Mouse (Mus musculus) Patski (cell line): ENCODE measurements at regions not wholly inside any gene's neighbourhood (a gene's known extent, or its start where the extent isn't known, plus 50 kb on each side); places are given as distances from the start of the nearest gene placed in this dataset.

ENCODE experiments used
- ATAC-seq: fragments of 100-300 bp; one replicate; pipeline ENCODE4 v1.8.0; 2021
- CTCF ChIA-PET: fragments of 350-600 bp; sonication (Branson Sonifier 250); formaldehyde crosslinking; loops from one replicate; lab custom pipeline; 2022; ENCODE audit warnings: inconsistent platforms; lab: Charles Lee
- POLR2A ChIA-PET: fragments of 350-600 bp; sonication (Branson Sonifier 250); formaldehyde crosslinking; loops from one replicate; lab custom pipeline; 2022; ENCODE audit warnings: antibody characterized with exemption, inconsistent platforms; lab: Charles Lee
- DNase-seq: peaks from one replicate; pipeline ENCODE4 v3.0.0-alpha.2; 2011; ENCODE audit warnings: low read depth, low spot score
- H3K27me3 ChIP-seq: fragments of 371-371 bp; one replicate; pipeline ENCODE4 v1.5.1; 2021
- CTCF ChIP-seq: fragments of 100-300 bp; IDR thresholded peaks from one replicate; pipeline ENCODE4 v1.5.1; 2021
- in situ Hi-C: fragments of 300-500 bp; cut with MboI; formaldehyde crosslinking; loops from 3 replicates; pipeline ENCODE4 v1.11.1; 2018; ENCODE audit warnings: low pct_unique_long_range_greater_than_20kb, mixed read lengths

DNA sequence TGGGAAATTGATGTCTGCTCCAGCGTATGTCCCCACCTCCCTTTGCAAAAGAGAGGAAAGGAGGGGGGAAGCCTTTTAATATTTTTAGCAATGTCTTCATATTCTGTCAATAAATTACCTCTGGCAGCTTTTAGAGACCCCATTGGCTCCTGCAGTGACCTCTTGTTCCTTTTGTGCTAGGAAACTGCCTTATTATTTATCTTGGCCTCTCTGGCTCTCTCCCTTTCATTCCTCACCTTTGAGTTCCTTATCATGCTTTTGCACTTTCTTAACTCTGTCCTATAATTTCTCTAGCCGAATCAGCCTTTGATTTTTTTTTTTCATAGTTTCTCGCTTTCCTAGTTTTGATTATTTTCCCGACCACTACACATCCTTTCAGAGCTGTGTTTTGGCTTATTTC is 548.7 kb downstream of the Bnc2 start:
- in situ Hi-C loops = no loop called here
- no peak for ATAC-seq
- ChIA-PET CTCF (no interaction called here), POLR2A (interaction anchor here (0.5 kb wide), 1 partner anchor 641 kb away, joined by 3 read pairs; no protein-coding TSS in a partner anchor)
- no peaks in the 10 kb centered on the region for H3K27me3 ChIP-seq
- no peak for DNase-seq
- TF ChIP-seq CTCF = no peak

DNA sequence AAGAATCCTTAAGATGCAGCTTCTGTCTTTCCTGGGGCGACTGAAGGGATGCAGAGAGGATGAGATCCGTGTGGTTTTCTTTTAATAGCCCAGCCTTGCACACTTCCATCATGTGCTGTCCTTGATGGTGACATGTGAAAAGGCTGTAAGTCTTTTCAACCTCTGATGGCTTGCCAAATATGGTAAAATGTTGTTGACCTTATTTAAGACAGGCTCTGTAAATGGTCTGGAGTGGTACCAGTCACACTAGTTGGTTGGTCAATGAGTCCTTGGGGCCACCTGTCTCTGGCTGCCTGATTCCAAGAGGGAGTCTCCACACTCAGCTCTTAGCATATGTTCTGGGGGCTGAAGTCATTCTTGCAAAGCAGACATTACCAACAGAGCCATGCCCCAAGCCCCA is 547.7 kb downstream of the Bnc2 start:
- CTCF ChIA-PET = no interaction called here
- ATAC-seq (no peak), DNase-seq (no peak)
- no peaks in the 10 kb centered on the region for H3K27me3 ChIP-seq
- POLR2A ChIA-PET = no interaction called here
- in situ Hi-C loops = no loop called here
- no peak for TF ChIP-seq CTCF

DNA sequence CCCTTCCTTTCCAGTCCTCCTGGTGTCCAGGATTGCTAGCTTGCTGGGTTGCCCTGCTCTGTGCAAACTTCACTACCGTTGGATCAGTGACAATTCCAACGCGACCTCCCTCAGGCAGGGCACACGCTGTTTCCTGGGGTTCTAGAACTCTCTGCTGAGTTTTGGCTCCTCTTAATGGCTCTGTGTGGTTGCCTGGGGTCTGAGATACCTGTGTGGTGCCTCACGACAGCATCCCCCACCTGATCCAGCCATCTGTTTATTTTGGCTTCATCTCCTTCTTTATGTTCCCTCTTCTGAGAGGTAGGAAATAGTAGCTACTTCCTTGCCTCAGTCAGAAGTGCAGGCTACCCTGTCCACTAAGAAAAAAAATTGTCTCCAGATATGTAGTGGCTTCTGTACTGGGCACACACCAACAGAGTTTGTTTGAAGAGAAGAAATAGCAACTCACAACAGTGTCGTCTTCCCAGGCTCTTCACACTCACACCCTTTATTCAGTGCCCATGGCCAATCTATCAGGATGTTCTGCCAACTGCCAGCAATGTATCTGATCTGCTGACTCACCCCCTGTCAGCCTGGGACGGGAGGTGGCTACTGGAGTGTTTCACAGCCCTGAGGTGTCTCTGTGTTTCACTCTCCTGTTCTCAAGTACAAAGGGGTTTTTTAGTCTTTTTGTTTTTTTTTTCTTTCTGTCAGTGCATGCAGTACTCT is 544.1 kb downstream of the Bnc2 start:
- ChIA-PET POLR2A (no interaction called here), CTCF (interaction anchor here (1.6 kb wide), 1 partner anchor 9 kb away, joined by 3 read pairs; no protein-coding TSS in a partner anchor)
- in situ Hi-C loops = no loop called here
- H3K27me3 ChIP-seq = no peaks in the 10 kb centered on the region
- DNase-seq = no peak
- no peak for TF ChIP-seq CTCF
- ATAC-seq = peak; percentile 39

DNA sequence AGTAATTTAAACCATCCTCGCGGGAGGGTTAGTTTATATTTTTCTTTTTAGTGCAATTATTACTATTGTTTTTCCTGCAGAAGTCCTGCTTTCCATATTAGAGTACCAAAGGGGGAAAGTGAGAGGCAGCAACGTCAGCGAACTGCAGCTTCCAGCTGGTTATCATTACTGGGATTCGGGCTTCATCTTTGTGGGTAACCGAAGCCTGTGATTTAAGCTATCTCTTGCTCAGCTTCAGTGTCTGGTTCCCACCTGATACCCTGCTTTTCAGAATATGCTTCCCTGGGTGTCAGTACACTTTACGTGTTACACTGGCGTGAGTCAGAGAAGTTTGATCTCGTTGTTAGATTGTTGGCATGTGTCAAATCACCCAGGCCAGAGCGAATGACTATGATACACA is 539.3 kb downstream of the Bnc2 start:
- TF ChIP-seq CTCF = no peak
- H3K27me3 ChIP-seq = no peaks in the 10 kb centered on the region
- in situ Hi-C loops = no loop called here
- CTCF ChIA-PET = no interaction called here
- POLR2A ChIA-PET = no interaction called here
- DNase-seq = no peak
- ATAC-seq = no peak

DNA sequence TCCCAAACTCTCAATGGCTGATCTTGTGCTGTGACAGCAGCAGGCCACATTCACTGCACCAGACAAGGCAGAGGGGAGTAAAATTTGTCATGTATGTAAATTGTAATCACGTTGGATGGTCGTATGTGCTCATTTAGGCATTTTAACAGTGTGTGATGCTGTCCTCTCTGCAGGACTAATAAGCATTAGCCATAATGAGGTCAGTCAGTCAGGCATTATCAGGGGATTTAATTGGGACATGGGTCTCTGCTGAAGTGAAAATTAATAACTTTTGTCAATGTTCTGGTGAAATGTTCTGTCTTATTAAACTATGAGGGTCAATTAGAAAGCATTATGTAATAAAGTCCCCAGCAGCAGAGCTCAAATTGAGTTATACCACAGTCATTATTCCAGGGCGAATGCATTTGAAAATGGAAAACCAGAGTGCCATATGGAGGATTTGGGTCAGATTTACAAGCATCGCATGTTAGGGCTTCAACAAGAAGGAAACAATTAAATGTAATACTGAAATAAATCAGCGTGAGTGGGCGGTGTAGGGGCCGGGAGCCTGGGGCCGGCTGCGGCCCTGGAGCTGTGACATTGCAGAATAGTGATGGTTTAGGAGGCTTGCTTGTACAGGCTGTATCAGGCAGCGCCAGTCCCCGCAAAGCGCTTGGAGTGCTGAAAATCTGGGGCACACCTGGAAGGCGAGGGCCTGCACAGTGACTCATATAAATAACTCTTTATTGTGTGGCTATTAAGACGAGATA is 537.7 kb downstream of the Bnc2 start:
- CTCF ChIA-PET = no interaction called here
- in situ Hi-C loops = no loop called here
- TF ChIP-seq CTCF = no peak
- DNase-seq (no peak), ATAC-seq (no peak)
- H3K27me3 ChIP-seq = no peaks in the 10 kb centered on the region
- POLR2A ChIA-PET = no interaction called here

DNA sequence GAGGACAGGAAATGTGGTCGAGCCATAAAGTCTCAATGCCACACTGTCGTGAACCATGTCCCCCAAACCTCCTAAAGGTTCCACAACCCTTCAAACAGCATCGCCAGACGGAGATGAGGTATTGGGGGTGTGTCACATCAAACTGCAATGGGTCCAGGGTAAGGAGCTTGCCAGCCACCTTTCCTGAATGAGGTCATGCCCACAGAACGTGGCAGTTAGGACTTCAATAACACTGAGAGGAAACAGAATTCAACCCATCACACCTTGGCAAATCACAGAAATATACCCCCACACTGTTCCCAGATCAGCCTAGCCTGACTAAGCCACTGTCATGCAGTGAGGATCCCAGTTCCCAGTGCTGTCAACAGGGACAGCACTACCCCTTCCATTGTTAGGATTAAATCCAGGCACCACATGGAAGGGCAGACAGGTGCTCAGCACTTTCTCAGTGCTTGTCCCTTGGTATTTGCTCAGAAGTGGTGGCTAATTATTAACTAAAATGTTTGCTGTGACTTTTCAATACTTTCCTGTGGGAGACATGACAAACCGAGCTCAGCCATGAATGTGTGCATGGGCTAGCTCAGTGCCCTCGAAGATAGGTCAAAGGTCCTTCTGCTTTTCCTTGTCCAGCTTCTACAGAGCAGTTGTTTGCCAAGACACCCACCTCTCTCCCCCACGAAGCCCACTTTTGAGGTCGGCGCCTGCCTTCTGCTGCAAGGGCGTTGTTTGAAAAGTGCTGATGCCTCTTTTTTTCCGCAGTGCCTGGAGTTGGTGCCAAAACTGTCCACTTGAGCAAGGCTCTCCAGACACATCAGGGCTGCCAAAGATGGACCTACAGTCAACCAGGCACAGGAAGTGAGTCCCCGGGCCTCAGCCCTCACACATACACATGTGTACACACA is 525.7 kb downstream of the Bnc2 start:
- ATAC-seq (no peak), DNase-seq (no peak)
- ChIA-PET CTCF (no interaction called here), POLR2A (no interaction called here)
- H3K27me3 ChIP-seq = no peaks in the 10 kb centered on the region
- no peak for TF ChIP-seq CTCF
- in situ Hi-C loops = no loop called here

DNA sequence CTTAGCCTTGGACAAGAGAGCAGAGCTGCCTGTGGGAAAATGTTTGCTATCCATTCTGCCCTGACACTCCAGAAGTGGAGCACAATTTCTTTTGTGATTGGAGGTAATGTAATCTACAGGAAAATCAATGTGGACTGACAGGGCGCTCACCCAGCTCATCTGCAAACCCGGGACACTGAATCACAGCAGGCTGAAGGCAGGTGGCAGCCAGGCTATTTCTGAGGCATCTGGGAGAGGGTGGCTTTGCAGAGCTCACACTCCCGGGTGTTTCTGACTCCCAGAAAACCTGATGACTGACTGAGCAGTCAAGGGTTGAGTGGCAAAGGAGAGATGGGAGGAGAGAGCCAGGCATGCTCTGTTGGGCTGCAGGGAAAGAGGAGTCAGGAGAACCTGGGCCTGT is 524.4 kb downstream of the Bnc2 start:
- DNase-seq (no peak), ATAC-seq (no peak)
- TF ChIP-seq CTCF = no peak
- in situ Hi-C loops = no loop called here
- POLR2A ChIA-PET = no interaction called here
- CTCF ChIA-PET = no interaction called here
- H3K27me3 ChIP-seq = no peaks in the 10 kb centered on the region

DNA sequence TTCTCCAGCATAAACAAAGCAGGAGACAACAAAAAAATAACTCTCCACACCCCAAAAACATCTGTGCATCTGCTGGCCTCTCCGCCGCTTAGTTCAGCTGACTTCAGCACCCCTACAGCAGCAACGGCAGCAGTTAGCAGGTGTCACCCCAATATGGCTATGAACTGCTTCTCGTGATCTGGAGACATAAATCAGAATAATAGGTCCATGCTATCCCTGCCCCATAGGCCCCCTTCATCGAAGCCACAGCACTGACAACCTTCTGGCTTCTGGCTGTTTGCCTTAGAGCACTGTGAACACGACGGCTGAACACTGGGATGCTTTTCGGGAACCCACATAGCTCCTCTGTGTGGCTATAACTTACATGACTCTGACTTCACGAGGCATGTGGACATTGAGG is 523.8 kb downstream of the Bnc2 start:
- CTCF ChIA-PET = no interaction called here
- TF ChIP-seq CTCF = no peak
- ATAC-seq (no peak), DNase-seq (no peak)
- POLR2A ChIA-PET = interaction anchor here (0.5 kb wide), 1 partner anchor 342 kb away, joined by 3 read pairs; no protein-coding TSS in a partner anchor
- in situ Hi-C loops = no loop called here
- H3K27me3 ChIP-seq = no peaks in the 10 kb centered on the region

DNA sequence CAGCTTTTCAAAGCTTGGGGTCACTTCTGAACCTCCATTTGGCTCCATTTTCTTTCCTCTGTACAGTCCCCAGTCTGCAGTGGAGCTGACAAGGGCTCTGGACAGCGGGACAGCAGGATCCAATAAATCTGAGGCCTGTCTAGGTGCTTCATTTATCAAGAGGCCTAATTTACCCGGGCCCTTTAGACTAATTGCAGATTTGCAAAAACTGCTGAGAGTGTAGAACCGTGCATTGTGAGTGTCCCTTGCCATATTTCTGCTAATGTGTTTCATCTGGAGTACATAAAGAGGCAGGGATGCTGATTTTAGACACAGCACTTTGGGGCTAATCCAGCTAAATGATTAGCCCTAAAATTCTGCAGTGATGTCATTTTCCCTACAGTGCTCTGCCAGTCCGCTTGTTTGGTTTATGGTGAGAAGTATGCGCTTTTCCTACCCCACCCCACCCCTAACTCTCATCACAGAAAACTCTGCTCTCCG is 523.1 kb downstream of the Bnc2 start:
- CTCF ChIA-PET = no interaction called here
- DNase-seq (no peak), ATAC-seq (no peak)
- POLR2A ChIA-PET = interaction anchor here (0.5 kb wide), 1 partner anchor 343 kb away, joined by 3 read pairs; no protein-coding TSS in a partner anchor
- TF ChIP-seq CTCF = no peak
- in situ Hi-C loops = no loop called here
- no peaks in the 10 kb centered on the region for H3K27me3 ChIP-seq

DNA sequence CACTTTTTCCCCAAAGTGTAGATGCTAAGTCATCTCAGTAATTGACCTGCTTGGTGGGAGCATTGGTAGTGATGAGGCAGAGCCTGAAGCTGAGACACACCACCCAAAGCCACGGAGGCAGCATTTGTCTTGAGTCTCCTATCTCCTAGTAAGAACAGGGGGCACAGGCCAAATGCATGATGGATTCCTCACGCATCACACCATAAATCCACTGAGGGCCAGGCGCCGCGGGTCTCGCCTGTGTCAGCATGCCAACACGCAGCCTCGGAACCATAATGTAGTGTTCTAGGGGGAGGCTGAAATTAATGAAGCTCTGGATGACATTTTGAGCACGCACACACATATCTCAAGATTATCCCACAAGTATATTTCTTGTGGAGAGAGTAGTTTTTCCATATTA is 521.5 kb downstream of the Bnc2 start:
- no peak for DNase-seq

More for the DNA sequence above, 521.5 kb downstream of the Bnc2 start:
- in situ Hi-C loops = no loop called here
- no peaks in the 10 kb centered on the region for H3K27me3 ChIP-seq
- CTCF ChIA-PET = no interaction called here
- no peak for TF ChIP-seq CTCF
- no peak for ATAC-seq
- POLR2A ChIA-PET = no interaction called here
